Mouse (Mus musculus) midbrain, embryonic 11.5 days (tissue): Measurements from ENCODE around the gene Tph2. TPM values are rescaled to one million over a fixed set of nuclear protein-coding genes. Genes with fewer than 3 reads are reported as not detected.
"Not testable (repeated sequence)": the region's sequence is repeated elsewhere in the genome, so short reads cannot be mapped to it uniquely, and the experiment has no call there.

Experiments
- ATAC-seq: fragments of 200-750 bp; cut with Nextera tagmentation; 2 replicates; pipeline ENCODE4 v1.8.0; 2017; ENCODE audit warnings: moderate TSS enrichment, moderate library complexity; ENCODE audit not compliant: low FRiP score
- DNase-seq: peaks from one replicate; pipeline ENCODE4 v3.0.0; 2015; ENCODE audit warnings: low spot score; ENCODE audit errors: missing footprints
- H3K27ac ChIP-seq: fragments of 300-500 bp; sonication (generic); 2 replicates; pipeline ENCODE4 v1.5.1; 2014; ENCODE audit warnings: low read depth, low read length
- H3K27me3 ChIP-seq: fragments of 300-500 bp; sonication (generic); 2 replicates; pipeline ENCODE4 v1.6.1; 2014; ENCODE audit warnings: mild to moderate bottlenecking, low read length, moderate library complexity, mixed read lengths; ENCODE audit not compliant: control insufficient read depth, insufficient read depth
- H3K36me3 ChIP-seq: fragments of 300-500 bp; sonication (generic); 2 replicates; pipeline ENCODE4 v1.6.1; 2014; ENCODE audit warnings: mild to moderate bottlenecking, low read length, moderate library complexity, mixed read lengths; ENCODE audit not compliant: control insufficient read depth, insufficient read depth
- H3K4me1 ChIP-seq: fragments of 300-500 bp; sonication (generic); 2 replicates; pipeline ENCODE4 v1.6.1; 2014; ENCODE audit warnings: low read length; ENCODE audit not compliant: control insufficient read depth, insufficient read depth
- H3K4me2 ChIP-seq: fragments of 300-500 bp; sonication (generic); 2 replicates; pipeline ENCODE4 v1.6.1; 2014; ENCODE audit warnings: mild to moderate bottlenecking, moderate library complexity
- H3K4me3 ChIP-seq: fragments of 300-500 bp; sonication (generic); 2 replicates; pipeline ENCODE4 v1.5.1; 2014; ENCODE audit warnings: low read depth, low read length
- H3K9ac ChIP-seq: fragments of 300-500 bp; sonication (generic); 2 replicates; pipeline ENCODE4 v1.6.1; 2014; ENCODE audit warnings: low read length
- H3K9me3 ChIP-seq: fragments of 300-500 bp; sonication (generic); 2 replicates; pipeline ENCODE4 v1.6.1; 2016; ENCODE audit warnings: low read length; ENCODE audit not compliant: control insufficient read depth
- WGBS: fragments of 180-500 bp; shearing (Covaris S2); extraction: QIAGEN DNeasy Blood & Tissue Kit; methylation state at CpG from one replicate; pipeline ENCODE4 v1.1.7; 2014; 5-methylcytosine and 5-hydroxymethylcytosine counted together
- polyA plus RNA-seq: library from polyadenylated mRNA; unstranded; fragments of >200 nt; fragmentation: Nextera tagmentation; extraction: Ambion mirVana; gene quantifications from 2 replicates; pipeline ENCODE4 v1.2.1, GENCODE M21; 2014

Tph2 gene
- polyA plus RNA-seq, 1 experiment from 2014 or later = 0.36 TPM

GRCm38 (mm10) chr10:115191214-115191613 lies 6.4 kb upstream of the Tph2 start:
- H3K4me2 ChIP-seq = no peak overlapping the region
- ATAC-seq = no peak

GRCm38 (mm10) chr10:115187390-115187789 lies 2.6 kb upstream of the Tph2 start:
- DNase-seq (no peak), ATAC-seq (no peak)
- H3K9ac ChIP-seq = no peak overlapping the region
- no peaks in the 10 kb centered on the region for H3K4me1 ChIP-seq
- H3K36me3 ChIP-seq = no peaks in the 10 kb centered on the region
- no peaks in the 10 kb centered on the region for H3K27me3 ChIP-seq
- WGBS = 85% methylated on average over 1 of the region's 1 CpGs
- H3K9me3 ChIP-seq = no peaks in the 10 kb centered on the region
- H3K4me3 ChIP-seq = no peak overlapping the region
- no peak overlapping the region for H3K27ac ChIP-seq
- H3K4me2 ChIP-seq = no peak overlapping the region

More at GRCm38 (mm10) chr10:115191214-115191613, 6.4 kb upstream of the Tph2 start:
- Histone ChIP-seq H3K27me3 (no peaks in the 10 kb centered on the region), H3K4me3 (no peak overlapping the region), H3K9me3 (no peaks in the 10 kb centered on the region), H3K4me1 (no peaks in the 10 kb centered on the region), H3K9ac (no peak overlapping the region), H3K27ac (no peak overlapping the region), H3K36me3 (no peaks in the 10 kb centered on the region)
- no peak for DNase-seq
- 81% methylated on average over 7 of the region's 7 CpGs for WGBS

DNA sequence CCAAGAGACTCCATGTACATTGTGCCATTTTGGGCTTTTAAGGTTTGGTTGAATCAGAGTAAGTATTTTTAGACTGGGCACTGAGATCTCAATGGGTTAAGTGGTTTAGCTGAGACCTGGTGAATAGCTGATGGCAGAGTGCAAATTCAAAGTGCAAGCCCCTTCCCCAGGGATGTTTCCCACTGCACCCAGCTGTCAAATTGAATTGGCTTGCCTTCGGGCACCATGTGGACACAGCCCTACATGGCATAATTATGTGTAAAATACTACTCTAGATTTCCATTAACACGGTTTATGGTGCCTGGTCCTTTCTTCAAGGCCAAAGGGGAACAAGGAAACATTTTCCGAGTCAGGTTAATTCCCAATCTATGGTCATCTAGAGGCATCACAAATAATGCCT lies 3.8 kb downstream of the Tph2 start:
- H3K4me2 ChIP-seq = no peak overlapping the region
- 70% methylated on average over 3 of the region's 3 CpGs for WGBS
- no peak for DNase-seq
- no peak overlapping the region for H3K4me3 ChIP-seq
- no peak overlapping the region for H3K9ac ChIP-seq
- no peaks in the 10 kb centered on the region for H3K4me1 ChIP-seq
- H3K27me3 ChIP-seq = no peaks in the 10 kb centered on the region
- peak; percentile 52; the same call in 1 of the 2 replicates for ATAC-seq
- H3K27ac ChIP-seq = no peak overlapping the region
- H3K36me3 ChIP-seq = no peaks in the 10 kb centered on the region
- no peaks in the 10 kb centered on the region for H3K9me3 ChIP-seq

DNA sequence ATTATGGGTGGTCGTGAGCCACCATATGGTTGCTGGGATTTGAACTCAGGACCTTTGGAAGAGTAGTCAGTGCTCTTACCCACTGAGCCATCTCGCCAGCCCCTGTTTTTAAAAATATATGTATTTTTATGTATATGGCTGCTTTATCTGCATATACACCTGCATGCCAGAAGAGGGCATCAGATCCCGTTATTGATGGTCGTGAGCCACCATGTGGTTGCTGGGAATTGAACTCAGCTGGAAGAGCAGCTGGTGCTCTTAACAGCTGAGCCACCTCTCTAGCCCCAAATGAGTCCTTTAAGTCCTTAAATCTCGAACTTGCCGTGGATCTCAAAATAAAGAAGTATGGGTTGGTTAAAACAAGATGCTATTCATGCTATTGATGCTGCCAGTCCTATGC lies 6.8 kb downstream of the Tph2 start:
- H3K9me3 ChIP-seq, H3K4me3 ChIP-seq, H3K4me2 ChIP-seq, ATAC-seq, H3K4me1 ChIP-seq, DNase-seq, H3K27ac ChIP-seq, H3K9ac ChIP-seq, H3K27me3 ChIP-seq, H3K36me3 ChIP-seq: not testable (repeated sequence)
- WGBS = 69% methylated on average over 6 of the region's 6 CpGs

DNA sequence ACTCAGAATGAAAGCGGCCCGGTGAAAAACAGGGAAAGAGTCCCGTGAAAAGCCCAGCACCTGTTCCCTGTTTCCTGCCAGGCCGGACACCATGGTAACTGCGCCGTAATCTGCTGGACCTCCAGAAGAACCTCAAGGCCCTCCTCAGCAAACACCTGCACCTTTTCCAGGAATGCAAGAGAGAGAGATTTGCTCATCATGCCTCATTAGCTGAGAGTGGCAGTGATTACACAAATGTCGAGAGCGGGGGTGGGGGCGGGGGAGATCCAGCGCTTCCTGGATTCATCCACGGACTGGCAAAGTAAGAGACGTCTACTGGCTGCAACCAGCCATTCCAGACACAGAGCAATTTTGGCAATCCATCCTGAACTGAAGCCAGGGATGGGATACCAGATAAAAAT lies 9.2 kb downstream of the Tph2 start:
- WGBS = 67% methylated on average over 12 of the region's 12 CpGs

GRCm38 (mm10) chr10:115173336-115173735 lies 11.5 kb downstream of the Tph2 start:
- Histone ChIP-seq H3K9ac (no peak overlapping the region), H3K4me3 (no peak overlapping the region), H3K9me3 (no peaks in the 10 kb centered on the region), H3K36me3 (no peaks in the 10 kb centered on the region), H3K4me1 (no peaks in the 10 kb centered on the region), H3K4me2 (no peak overlapping the region), H3K27me3 (no peaks in the 10 kb centered on the region), H3K27ac (no peak overlapping the region)
- DNase-seq (peak; percentile 60), ATAC-seq (no peak)
- WGBS = 82% methylated on average over 10 of the region's 10 CpGs

More for the DNA sequence above, 9.2 kb downstream of the Tph2 start:
- no peaks in the 10 kb centered on the region for H3K9me3 ChIP-seq
- H3K36me3 ChIP-seq = no peaks in the 10 kb centered on the region
- H3K4me1 ChIP-seq = no peaks in the 10 kb centered on the region
- no peaks in the 10 kb centered on the region for H3K27me3 ChIP-seq
- H3K27ac ChIP-seq = no peak overlapping the region
- DNase-seq = no peak
- H3K4me2 ChIP-seq = no peak overlapping the region
- ATAC-seq = no peak
- no peak overlapping the region for H3K4me3 ChIP-seq
- no peak overlapping the region for H3K9ac ChIP-seq

DNA sequence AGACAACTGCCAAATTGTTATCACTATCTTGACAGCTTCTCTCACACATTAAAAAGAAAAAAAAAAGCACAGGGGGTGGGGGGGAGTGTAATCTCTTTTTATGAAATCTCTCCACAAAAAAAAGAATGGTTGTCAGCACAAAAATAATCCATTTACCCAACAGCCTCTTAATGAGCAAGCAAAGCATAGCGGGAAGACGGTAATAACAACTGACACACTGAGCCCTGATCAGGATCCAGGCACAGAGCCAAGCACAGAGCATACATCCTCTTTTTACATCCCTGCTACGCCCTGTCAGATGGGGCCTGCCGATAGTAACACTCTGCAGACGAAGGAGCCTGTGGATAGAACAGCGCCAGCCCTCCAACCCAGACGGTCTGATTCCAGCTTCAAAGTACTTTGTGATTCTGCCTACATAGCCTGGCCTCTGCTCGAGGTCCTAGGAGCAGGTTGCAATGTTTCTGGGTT lies 13.4 kb downstream of the Tph2 start:
- no peak overlapping the region for H3K27ac ChIP-seq
- H3K9ac ChIP-seq = no peak overlapping the region
- no peaks in the 10 kb centered on the region for H3K9me3 ChIP-seq
- no peaks in the 10 kb centered on the region for H3K36me3 ChIP-seq
- H3K4me3 ChIP-seq = no peak overlapping the region
- H3K4me1 ChIP-seq = no peaks in the 10 kb centered on the region
- no peaks in the 10 kb centered on the region for H3K27me3 ChIP-seq
- no peak overlapping the region for H3K4me2 ChIP-seq
- ATAC-seq = no peak
- 85% methylated on average over 8 of the region's 8 CpGs for WGBS
- no peak for DNase-seq

DNA sequence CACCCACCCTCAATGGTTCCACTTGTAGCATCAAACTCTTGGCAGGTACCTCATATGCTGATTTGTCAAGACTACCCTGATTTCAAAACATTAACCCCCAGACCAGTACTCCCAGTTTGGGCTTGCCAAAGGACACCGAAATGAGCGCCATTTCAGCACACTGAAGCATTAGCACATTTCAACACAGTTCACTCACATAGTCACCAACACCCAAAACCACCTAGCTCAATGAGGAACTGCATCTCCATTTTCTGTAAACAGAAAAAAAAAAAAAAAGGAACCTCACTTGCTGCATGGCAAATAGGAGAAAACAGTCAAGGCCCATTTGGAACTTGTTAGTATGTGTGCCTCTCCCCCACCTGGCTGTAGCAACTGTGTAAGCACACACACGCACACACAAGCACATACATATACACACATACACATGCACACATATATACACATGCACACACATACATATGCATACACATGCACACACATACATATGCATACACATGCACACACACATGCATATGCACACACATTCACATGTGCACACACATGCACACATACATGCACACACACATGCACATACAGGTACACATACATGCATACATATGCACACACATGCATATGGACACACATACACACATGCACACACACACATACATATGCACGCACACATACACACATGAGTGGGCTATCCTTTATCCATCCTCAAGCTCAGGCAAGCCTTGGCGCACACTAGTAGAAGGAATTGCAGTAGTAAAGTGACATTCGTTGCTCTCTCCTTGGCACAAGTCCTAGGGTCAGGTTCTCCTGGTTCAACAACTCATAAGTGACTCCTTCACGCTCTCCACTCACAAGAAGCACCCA lies 14.1 kb downstream of the Tph2 start:
- Histone ChIP-seq H3K36me3 (no peaks in the 10 kb centered on the region), H3K9me3 (no peaks in the 10 kb centered on the region), H3K9ac (no peak overlapping the region), H3K4me3 (no peak overlapping the region), H3K27me3 (no peaks in the 10 kb centered on the region), H3K27ac (no peak overlapping the region), H3K4me2 (no peak overlapping the region), H3K4me1 (no peaks in the 10 kb centered on the region)
- DNase-seq (no peak), ATAC-seq (no peak)
- WGBS = 91% methylated on average over 7 of the region's 7 CpGs

DNA sequence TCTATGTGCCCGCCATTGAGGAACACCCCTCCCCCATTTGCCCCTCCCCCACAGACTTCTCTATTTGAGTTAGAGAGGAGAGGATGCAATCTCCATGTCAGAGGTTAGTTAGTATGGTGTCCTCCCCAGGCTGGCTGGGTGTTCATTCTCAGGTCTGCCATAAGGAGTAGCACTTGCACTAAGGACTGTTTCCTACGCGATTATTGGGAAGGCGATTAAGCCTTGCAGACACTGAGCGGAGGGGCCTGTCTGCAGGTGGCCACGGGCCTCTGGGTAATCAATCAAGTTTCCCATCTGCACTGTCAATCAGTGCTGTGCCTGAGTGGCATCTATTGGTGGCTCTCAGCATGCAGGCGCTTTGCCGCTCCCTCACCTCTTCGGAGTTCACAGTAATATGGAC lies 15.4 kb downstream of the Tph2 start:
- H3K4me3 ChIP-seq = no peak overlapping the region

More for the DNA sequence above, 15.4 kb downstream of the Tph2 start:
- no peak overlapping the region for H3K4me2 ChIP-seq
- no peaks in the 10 kb centered on the region for H3K36me3 ChIP-seq
- 35% methylated on average over 9 of the region's 9 CpGs for WGBS
- ATAC-seq (peak; percentile 66; the same call in 1 of the 2 replicates), DNase-seq (peak; percentile 78)
- no peaks in the 10 kb centered on the region for H3K27me3 ChIP-seq
- no peak overlapping the region for H3K27ac ChIP-seq
- no peaks in the 10 kb centered on the region for H3K4me1 ChIP-seq
- H3K9ac ChIP-seq = no peak overlapping the region
- H3K9me3 ChIP-seq = no peaks in the 10 kb centered on the region
